Mouse (Mus musculus) MEL-GATA-1-ER (cell line): ENCODE measurements around the gene Dennd4b.
A peak's percentile ranks its signal among the peaks of the same experiment; 100 is the strongest.
"Not testable (repeated sequence)": the region's sequence is repeated elsewhere in the genome, so short reads cannot be mapped to it uniquely, and the experiment has no call there.

Experiments
- DNase-seq: peaks from one replicate; pipeline ENCODE4 v3.0.0-alpha.2; 2012; ENCODE audit warnings: low read depth; ENCODE audit errors: extremely low read depth

Dennd4b gene

GRCm38 (mm10) chr3:90265034-90265931 is at the start of gene Dennd4b:
Dennd4b (plus strand) TSS chr3:90265185.
- DNase-seq: peak; percentile 81

GRCm38 (mm10) chr3:90215825-90216380 is 49.1 kb upstream of the Dennd4b start:
- peak; percentile 61 for DNase-seq

GRCm38 (mm10) chr3:90220088-90220487 is 44.9 kb upstream of the Dennd4b start:
- peak; percentile 60 for DNase-seq

- DNase-seq: no peak
Observed at GRCm38 (mm10) chr3:90220531-90220951, 44.4 kb upstream of the Dennd4b start.

GRCm38 (mm10) chr3:90221123-90221522 is 43.9 kb upstream of the Dennd4b start:
- no peak for DNase-seq

- DNase-seq: no peak
Observed at GRCm38 (mm10) chr3:90222455-90222854, 42.5 kb upstream of the Dennd4b start.

- DNase-seq: no peak
Observed at GRCm38 (mm10) chr3:90222941-90223340, 42.0 kb upstream of the Dennd4b start.

GRCm38 (mm10) chr3:90224331-90224730 is 40.7 kb upstream of the Dennd4b start:
- no peak for DNase-seq

GRCm38 (mm10) chr3:90231075-90231474 is 33.9 kb upstream of the Dennd4b start:
- DNase-seq: no peak

- peak; percentile 94 for DNase-seq
Observed at GRCm38 (mm10) chr3:90231507-90232333, 33.3 kb upstream of the Dennd4b start, which contains the start of gene Jtb. Jtb (plus strand) TSS chr3:90231597.

- DNase-seq: no peak
Observed at GRCm38 (mm10) chr3:90241251-90241650, 23.7 kb upstream of the Dennd4b start.

- no peak for DNase-seq
Observed at GRCm38 (mm10) chr3:90241669-90242358, 23.2 kb upstream of the Dennd4b start.

- no peak for DNase-seq
Observed at GRCm38 (mm10) chr3:90242984-90243775, 21.8 kb upstream of the Dennd4b start, which contains the start of gene Creb3l4. Creb3l4 (minus strand) TSS chr3:90243512.

GRCm38 (mm10) chr3:90245406-90245805 is 19.6 kb upstream of the Dennd4b start:
- DNase-seq: no peak

GRCm38 (mm10) chr3:90247630-90247959 is 17.4 kb upstream of the Dennd4b start:
- no peak for DNase-seq

GRCm38 (mm10) chr3:90247960-90248745 is 16.8 kb upstream of the Dennd4b start, which contains the start of gene Slc39a1:
Slc39a1 (plus strand) TSS chr3:90248172.
- DNase-seq: peak; percentile 92

- no peak for DNase-seq
Observed at GRCm38 (mm10) chr3:90248746-90249100, 16.3 kb upstream of the Dennd4b start.

- no peak for DNase-seq
Observed at GRCm38 (mm10) chr3:90250791-90251190, 14.2 kb upstream of the Dennd4b start.

GRCm38 (mm10) chr3:90251731-90252226 is 13.2 kb upstream of the Dennd4b start:
- not testable (repeated sequence) for DNase-seq
